Mouse (Mus musculus) retina, embryonic 14.5 days (tissue): ENCODE measurements at regions not wholly inside any gene's neighbourhood (a gene's known extent, or its start where the extent isn't known, plus 50 kb on each side); places are given as distances from the start of the nearest gene placed in this dataset.
"Not testable (repeated sequence)": the region's sequence is repeated elsewhere in the genome, so short reads cannot be mapped to it uniquely, and the experiment has no call there.

Experiments used
- DNase-seq: peaks from one replicate; pipeline ENCODE4 v3.0.0-alpha.2; 2015; ENCODE audit warnings: low spot score

GRCm38 (mm10) chr11:12913401-12913800 is 448.6 kb upstream of the Cobl start:
- DNase-seq = not testable (repeated sequence)

DNA sequence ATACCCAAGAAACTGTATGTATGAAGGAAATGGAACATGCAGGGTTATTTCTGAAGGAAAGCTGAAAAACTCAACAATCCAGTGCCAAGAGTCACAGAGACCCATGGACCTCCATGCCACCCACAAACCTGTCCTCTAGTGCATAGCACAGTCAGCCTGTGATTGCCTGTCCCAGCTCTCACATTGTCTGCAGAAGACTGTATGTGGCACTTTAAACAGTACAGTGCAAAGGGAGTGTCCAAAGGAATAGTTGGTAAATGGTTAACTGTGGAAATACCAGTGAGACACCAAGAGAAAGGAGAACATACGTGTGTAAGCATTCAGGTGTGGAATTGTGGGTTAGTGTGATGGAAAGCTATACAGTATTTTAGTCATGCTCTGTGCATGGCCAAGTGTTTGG is 409.0 kb upstream of the Cobl start:
- DNase-seq = no peak

GRCm38 (mm10) chr11:12872802-12873201 is 408.0 kb upstream of the Cobl start:
- no peak for DNase-seq

GRCm38 (mm10) chr11:12872399-12872798 is 407.6 kb upstream of the Cobl start:
- DNase-seq = no peak

GRCm38 (mm10) chr11:12867541-12867940 is 402.8 kb upstream of the Cobl start:
- DNase-seq = no peak

GRCm38 (mm10) chr11:12865034-12865620 is 400.4 kb upstream of the Cobl start:
- DNase-seq = no peak

DNA sequence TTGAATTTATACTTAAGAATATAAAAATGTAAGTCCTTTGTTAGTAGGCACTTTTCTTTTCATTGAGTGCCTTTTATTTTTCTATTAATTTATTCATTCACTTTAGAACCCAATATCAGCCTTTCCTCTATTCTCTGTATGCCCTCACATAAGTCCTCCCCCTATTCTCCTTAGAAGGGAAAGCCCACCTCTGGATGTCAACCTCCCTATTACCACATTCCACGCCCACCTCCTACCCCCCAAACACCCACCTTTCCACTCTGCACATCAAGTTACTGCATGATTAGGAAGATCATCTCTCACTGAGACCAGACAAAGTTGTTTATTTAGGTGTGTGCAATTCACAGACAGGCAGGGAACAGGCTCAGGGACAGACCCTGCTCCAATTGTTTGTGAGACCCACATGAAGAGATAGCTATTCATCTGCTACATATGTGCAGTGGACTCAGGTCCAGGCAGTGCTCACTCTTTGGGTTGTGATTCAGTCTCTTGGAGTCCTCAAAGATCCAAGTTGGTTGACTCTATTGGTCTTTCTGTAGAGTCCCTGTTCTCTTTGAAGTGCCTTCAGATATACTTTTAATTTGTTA is 394.7 kb upstream of the Cobl start:
- DNase-seq = no peak

DNA sequence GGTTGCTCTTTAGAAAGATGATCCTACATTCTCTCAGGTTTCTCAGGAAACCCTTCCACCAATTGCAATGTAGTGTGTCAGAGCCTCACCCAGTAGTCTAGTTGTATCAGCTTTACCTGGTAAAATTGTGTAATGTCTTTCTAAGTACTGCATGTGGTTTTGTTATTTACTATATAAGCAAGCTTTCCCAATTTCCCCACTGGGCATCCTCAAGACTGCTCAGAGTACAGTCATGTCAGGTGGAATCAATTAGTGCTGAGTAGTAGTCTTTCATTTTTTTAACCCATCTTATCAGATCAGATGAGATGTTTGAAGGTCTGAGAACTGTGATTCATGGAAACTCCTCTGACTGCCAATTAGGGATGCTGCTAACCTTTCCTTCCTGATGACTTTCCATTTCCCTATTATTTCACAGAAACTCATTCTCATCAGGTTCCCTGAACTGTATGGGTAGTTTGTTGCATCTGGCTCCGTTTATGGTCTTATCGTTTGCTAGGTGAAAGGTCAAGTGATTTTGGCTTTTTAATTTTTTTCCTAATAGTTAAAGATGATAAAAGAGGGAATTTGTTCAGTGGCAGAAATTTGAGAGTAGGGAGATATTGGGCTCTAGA is 393.6 kb upstream of the Cobl start:
- DNase-seq = no peak

DNA sequence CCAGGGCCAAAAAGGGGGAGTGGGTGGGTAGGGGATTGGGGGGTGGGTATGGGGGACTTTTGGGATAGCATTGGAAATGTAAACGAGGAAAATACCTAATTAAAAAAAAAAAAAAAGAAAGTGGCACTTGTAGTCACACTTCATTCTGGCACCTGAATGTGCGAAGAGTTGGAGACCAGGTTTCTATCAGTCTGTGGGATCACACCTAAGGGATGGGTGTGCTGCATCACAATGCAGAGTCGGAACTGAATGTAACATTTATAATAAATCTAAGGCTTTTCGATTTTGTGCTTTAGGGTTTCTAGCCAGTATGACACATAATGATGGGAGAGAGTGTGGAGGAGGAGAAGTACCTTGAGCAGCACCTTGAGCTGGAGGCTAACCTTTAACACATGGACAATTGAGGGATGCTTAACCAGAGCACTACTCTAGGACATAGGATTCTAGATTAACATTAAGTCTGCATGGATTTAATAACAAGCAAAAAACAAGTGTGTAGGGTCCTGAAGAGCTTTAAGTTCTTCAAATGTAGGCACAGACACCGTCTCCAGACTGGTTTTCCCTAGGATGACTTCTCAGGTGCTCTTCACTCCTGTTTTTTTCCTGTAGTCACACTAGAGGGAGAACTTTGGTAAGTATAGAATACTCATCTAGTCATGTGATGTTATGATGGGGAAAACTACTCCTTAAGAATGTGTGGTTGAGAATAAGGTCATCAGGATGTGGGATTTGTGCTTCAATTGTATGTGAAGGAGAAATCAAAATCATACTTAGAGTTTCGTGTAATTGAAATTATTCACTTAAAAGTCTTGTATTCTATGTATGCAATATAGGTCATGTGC is 392.8 kb upstream of the Cobl start:
- no peak for DNase-seq

DNA sequence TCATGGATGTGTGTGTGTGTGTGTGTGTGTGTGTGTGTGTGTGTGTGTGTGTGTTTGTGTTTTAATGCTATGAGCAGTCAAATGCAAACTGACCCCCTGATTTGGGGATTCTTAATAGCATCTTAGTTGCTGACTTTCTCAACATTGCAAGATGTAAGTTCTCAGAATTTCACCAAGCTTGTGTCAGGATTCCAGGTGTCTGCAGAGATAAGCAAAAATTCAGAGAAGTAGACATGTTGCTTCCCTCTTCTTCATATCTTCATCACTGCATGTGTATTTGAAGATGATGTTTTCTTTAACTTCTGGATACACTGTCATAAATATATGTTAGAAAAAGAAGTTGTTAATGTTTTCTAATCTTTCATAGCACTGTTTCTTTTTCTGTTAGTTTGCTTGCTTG is 383.0 kb upstream of the Cobl start:
- DNase-seq = no peak

DNA sequence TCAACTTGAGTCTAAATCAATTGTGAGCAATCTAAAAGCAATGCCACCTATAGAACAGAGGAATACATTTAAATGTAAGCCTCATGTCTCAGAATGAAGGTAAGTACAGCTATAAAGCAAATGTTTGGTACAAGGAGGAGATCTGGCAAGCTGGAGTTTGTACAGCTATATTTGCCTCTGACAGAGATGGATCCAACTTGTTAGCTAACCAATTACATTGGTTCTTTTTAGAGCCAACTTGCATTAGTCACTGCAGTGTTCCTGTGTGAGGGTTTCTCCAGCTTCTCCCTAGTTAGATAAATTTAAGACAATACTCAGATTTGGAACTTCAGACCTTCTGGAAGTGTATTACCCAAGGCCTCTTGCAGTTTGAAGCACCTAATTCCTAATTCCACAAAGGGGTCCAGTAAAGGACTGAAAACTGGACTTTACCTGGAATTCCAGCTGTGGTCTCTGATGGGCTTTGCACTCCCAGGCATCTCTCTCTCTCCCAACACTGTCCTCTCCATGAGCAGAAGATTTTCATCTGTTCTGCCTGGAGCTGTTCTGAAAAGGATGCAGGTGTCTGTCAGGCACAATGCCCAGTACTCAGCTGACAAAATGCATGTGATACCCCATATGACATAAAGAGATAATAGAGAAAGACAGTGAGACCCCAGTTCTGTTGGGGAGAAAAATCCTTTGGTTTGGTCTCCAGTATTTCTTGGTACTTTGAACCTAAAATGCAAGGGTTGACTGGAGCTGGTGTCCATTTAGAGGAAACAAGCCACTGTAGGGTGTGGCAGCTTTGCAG is 379.1 kb upstream of the Cobl start:
- DNase-seq = no peak

DNA sequence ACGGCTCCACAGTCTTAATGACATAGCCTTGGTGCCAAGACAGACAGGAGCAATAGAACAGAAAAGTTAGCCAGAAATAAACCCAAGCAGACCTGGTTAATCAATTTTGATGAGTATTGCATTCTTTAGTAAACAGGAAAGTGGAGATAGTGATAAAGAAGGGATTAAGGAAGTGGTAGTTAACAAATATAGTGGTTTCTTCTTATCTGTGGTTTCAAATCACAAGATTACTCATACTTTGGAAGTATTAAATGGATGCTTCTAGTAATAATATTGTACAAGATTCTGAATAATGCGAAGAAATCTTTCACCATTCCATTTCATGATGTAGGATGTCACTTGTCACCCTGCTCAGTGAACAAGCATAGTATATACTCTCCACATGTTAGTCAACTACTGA is 376.6 kb upstream of the Cobl start:
- DNase-seq = no peak

DNA sequence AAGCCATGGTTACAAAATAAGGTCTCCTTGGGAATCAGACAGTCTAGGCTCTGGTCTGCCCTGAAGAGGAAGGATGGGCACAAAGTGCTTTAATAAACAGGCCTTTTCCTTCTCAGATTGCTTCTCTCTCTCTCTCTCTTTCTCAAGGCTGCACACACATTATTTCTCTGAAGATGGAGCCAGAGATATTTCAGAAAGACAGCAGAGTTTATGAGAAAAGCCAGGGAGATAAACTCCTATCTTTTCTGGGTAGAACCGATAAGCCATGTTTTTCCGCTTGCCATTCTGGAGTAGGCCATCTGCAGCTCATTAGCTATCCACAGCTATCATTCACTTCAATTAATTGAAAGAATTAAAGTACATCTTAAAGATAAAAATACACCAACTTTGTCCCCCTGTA is 373.2 kb upstream of the Cobl start:
- DNase-seq = no peak

- no peak for DNase-seq
Observed at GRCm38 (mm10) chr11:12837387-12837786, 372.6 kb upstream of the Cobl start.

GRCm38 (mm10) chr11:12836387-12836786 is 371.6 kb upstream of the Cobl start:
- DNase-seq = no peak

GRCm38 (mm10) chr11:12812021-12812420 is 347.3 kb upstream of the Cobl start:
- no peak for DNase-seq

DNA sequence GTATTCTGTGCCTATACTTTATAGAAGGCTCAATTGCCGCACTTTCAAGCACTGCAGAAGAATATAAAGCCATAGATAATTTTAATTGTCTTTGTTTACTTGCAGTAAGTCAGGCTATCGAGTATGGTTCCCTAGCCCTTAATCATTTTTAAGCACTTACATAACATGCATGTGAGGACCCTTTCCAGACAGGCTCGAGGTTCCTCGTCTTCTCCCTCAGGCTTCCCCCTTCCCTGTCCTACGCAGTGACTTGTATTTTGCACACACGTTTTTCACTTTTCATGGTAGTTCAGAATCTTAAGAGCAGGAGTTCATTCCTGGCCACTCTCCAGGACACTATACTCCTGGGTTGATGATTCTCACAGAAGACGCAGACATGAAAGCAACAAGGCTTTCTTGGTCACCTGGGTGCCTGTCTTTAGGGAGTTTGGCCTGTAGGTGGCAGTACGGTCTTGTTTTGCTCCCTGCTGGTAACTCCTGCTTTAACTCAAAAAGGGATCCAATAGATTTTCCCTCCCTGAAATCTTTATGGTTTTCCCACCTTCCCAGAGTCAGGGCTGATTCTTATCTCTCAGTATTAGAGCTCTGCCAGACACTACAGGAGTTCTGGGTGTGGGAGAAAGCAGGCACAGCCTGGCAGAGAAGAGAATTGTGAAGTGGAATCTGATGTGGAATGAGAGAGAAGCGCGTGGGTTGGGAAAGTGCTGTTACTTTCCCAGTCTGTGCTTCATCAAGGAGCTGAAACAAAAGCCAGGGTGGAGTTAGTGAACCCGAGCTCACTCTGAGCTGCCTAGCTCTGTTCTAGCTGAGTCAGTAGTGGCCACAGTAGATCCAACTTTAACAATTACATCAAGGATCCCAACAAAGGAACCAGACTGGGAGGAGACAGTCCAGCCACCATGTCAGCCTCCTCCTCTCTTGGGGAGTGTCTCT is 346.5 kb upstream of the Cobl start:
- peak; percentile 85 for DNase-seq
